Comparison of ENCODE assay signal across 8 mouse cellular contexts in genomic region chr13:67728641-67729318, GRCm38 (mm10). TPM values are rescaled to one million over a fixed set of nuclear protein-coding genes. Genes with fewer than 3 reads are reported as not detected.
DNase-seq lines count a peak whose midpoint lies in the region; ATAC-seq and TF ChIP-seq lines count a peak whose summit lies in the region.

Zfp65 (minus strand) TSS chr13:67729173.

- H3K27ac ChIP-seq in ES-Bruce4 (ENCODE audit: insufficient read depth, low read length), result peak within 1 kb of the TSS; percentile 45
- H3K27ac ChIP-seq in forebrain, embryonic 16.5 days (ENCODE audit: low read length), result no peak within 1 kb of the TSS
- no peak within 1 kb of the TSS for H3K27ac ChIP-seq in neural tube, embryonic 14.5 days (ENCODE audit: low read depth, low read length)

- H3K27me3 ChIP-seq in ES-Bruce4 (ENCODE audit: control insufficient read depth, insufficient read depth, low read length, poor library complexity, severe bottlenecking), result no peaks in the 10 kb centered on the region
- H3K27me3 ChIP-seq in forebrain, embryonic 16.5 days (replicated peaks; ENCODE audit: control insufficient read depth, insufficient read depth, low read length), result no peaks in the 10 kb centered on the region
- H3K27me3 ChIP-seq in neural tube, embryonic 14.5 days (ENCODE audit: control insufficient read depth, insufficient read depth, low read length), result no peaks in the 10 kb centered on the region

- WGBS in forebrain, embryonic 16.5 days, result 1% methylated on average over 18 of the region's 21 CpGs
- WGBS in neural tube, embryonic 14.5 days, result 2% methylated on average over 19 of the region's 21 CpGs

- peak; percentile 47 for DNase-seq in cerebellum, adult 11 months
- DNase-seq in heart, postnatal 25 days (ENCODE audit: low spot score), result peak; percentile 5
- DNase-seq in layer of hippocampus, adult 18-20 months (ENCODE audit: low spot score in 2 of 2), result peak; percentile 44 to 79
- peak; percentile 54 to 67 for DNase-seq in lung, adult 18-20 months
- peak; percentile 10 to 14 for DNase-seq in thymus, adult 18-20 months

- no peaks in the 10 kb centered on the region for H3K36me3 ChIP-seq in ES-Bruce4 (ENCODE audit: control insufficient read depth, insufficient read depth, low read length, poor library complexity, severe bottlenecking)
- H3K36me3 ChIP-seq in forebrain, embryonic 16.5 days (ENCODE audit: control insufficient read depth, insufficient read depth), result no peaks in the 10 kb centered on the region
- no peaks in the 10 kb centered on the region for H3K36me3 ChIP-seq in neural tube, embryonic 14.5 days (ENCODE audit: control insufficient read depth, insufficient read depth, low read length)

- H3K9me3 ChIP-seq in ES-Bruce4 (replicated peaks; ENCODE audit: control insufficient read depth, insufficient read depth, low read length, poor library complexity, severe bottlenecking), result peaks cover 14% of the 10 kb centered on the region
- H3K9me3 ChIP-seq in forebrain, embryonic 16.5 days (ENCODE audit: control insufficient read depth, low read length), result no peaks in the 10 kb centered on the region
- H3K9me3 ChIP-seq in neural tube, embryonic 14.5 days (ENCODE audit: control insufficient read depth, low read length), result no peaks in the 10 kb centered on the region

- ATAC-seq in forebrain, embryonic 16.5 days, result peak; percentile 90
- peak; percentile 85 for ATAC-seq in neural tube, embryonic 14.5 days (ENCODE audit: low read depth)

- H3K4me2 ChIP-seq in forebrain, embryonic 16.5 days (ENCODE audit: low read length), result peak within 1 kb of the TSS; percentile 65
- H3K4me2 ChIP-seq in neural tube, embryonic 14.5 days (ENCODE audit: low read depth, low read length), result peak within 1 kb of the TSS; percentile 66

- no peaks in the 10 kb centered on the region for H3K4me1 ChIP-seq in ES-Bruce4 (ENCODE audit: control insufficient read depth, insufficient read depth, low read length)
- 0 out of 2 replicates have a peak, but pooled peaks cover 5% of the 10 kb centered on the region for H3K4me1 ChIP-seq in forebrain, embryonic 16.5 days (replicated peaks; ENCODE audit: control insufficient read depth, insufficient read depth, low read length)
- no peaks in the 10 kb centered on the region for H3K4me1 ChIP-seq in neural tube, embryonic 14.5 days (ENCODE audit: control insufficient read depth, insufficient read depth, low read length)

- TF ChIP-seq EP300 in ES-Bruce4 (IDR thresholded peaks at IDR 0.05; ENCODE audit: insufficient read depth, low read depth, low read length), result peak; percentile 54; the same call in 1 of the 2 replicates

- no peak for TF ChIP-seq POLR2A in ES-Bruce4 (IDR thresholded peaks at IDR 0.05; ENCODE audit: insufficient read depth, low read length)

- peak within 1 kb of the TSS; percentile 65 for H3K9ac ChIP-seq in ES-Bruce4 (ENCODE audit: low read depth, poor library complexity, severe bottlenecking)
- peak within 1 kb of the TSS; percentile 68 for H3K9ac ChIP-seq in forebrain, embryonic 16.5 days (replicated peaks; ENCODE audit: low read depth, low read length)
- H3K9ac ChIP-seq in neural tube, embryonic 14.5 days (replicated peaks; ENCODE audit: low read depth, low read length), result peak within 1 kb of the TSS; percentile 67

- no peak for TF ChIP-seq CTCF in ES-Bruce4 (IDR thresholded peaks at IDR 0.05; ENCODE audit: low read depth, low read length)

- peak within 1 kb of the TSS; percentile 82 for H3K4me3 ChIP-seq in ES-Bruce4 (ENCODE audit: low read depth, low read length)
- peak within 1 kb of the TSS; percentile 68 for H3K4me3 ChIP-seq in forebrain, embryonic 16.5 days (replicated peaks; ENCODE audit: low read length)
- peak within 1 kb of the TSS; percentile 53 for H3K4me3 ChIP-seq in neural tube, embryonic 14.5 days (ENCODE audit: low read depth, low read length)

- intact Hi-C loops in heart, postnatal 25 days (cut with DNase I), result loop anchor here (2.0 kb wide), 1 partner anchor 26 kb away; the partner anchor contains the start of gene Zfp85

RNA-seq across cellular contexts. Expression of gene Zfp65, which starts in this region (rescaled TPM):
- polyA plus RNA-seq in ES-Bruce4 (2011; ENCODE audit: insufficient read depth, insufficient read length, low read depth, missing spikeins), result 12.1 and 12.6 TPM in 2 replicates
- 12.0 and 14.0 TPM in 2 replicates for polyA plus RNA-seq in forebrain, embryonic 16.5 days (2015; fragmentation: Nextera tagmentation; extraction: Ambion mirVana)
- 1 to 10 TPM; 6.5 to 7.1 TPM for total RNA-seq in heart, postnatal 25 days (2021)
- total RNA-seq in layer of hippocampus, adult 18-20 months (2021), result 10 to 100 TPM; 13.8 to 14.7 TPM
- 6.1 TPM in 2 replicates for polyA plus RNA-seq in neural tube, embryonic 14.5 days (2014; fragmentation: Nextera tagmentation; extraction: Ambion mirVana)

Comparison
In these comparisons a context has a peak if more than half of its experiments do, and no peak if none do; other contexts are left out.
1. DNase-seq: peak in every context shown above with its lines; median percentile 62 in layer of hippocampus, adult 18-20 months; 60 in lung, adult 18-20 months; 47 in cerebellum, adult 11 months; 12 in thymus, adult 18-20 months; 5 in heart, postnatal 25 days.